Mouse (Mus musculus) heart, embryonic 13.5 days (tissue): Measurements from ENCODE around the gene Arl6ip4. TPM values are rescaled to one million over a fixed set of nuclear protein-coding genes. Genes with fewer than 3 reads are reported as not detected.

Experiments
- ATAC-seq: fragments of 200-750 bp; cut with Nextera tagmentation; 2 replicates; pipeline ENCODE4 v1.8.0; 2017; ENCODE audit warnings: moderate TSS enrichment; ENCODE audit not compliant: insufficient number of reproducible peaks, low FRiP score, low TSS enrichment; ENCODE audit errors: extremely low read depth
- H3K27ac ChIP-seq: fragments of 300-500 bp; sonication (generic); replicated peaks from 2 replicates; pipeline ENCODE4 v1.5.1; 2015; ENCODE audit warnings: moderate library complexity, mild to moderate bottlenecking, inconsistent platforms
- H3K27me3 ChIP-seq: fragments of 300-500 bp; sonication (generic); replicated peaks from 2 replicates; pipeline ENCODE4 v1.6.1; 2015; ENCODE audit warnings: mild to moderate bottlenecking, inconsistent platforms
- H3K36me3 ChIP-seq: fragments of 300-500 bp; sonication (generic); 2 replicates; pipeline ENCODE4 v1.6.1; 2015; ENCODE audit warnings: mild to moderate bottlenecking, inconsistent platforms
- H3K4me1 ChIP-seq: fragments of 300-500 bp; sonication (generic); 2 replicates; pipeline ENCODE4 v1.6.1; 2015; ENCODE audit warnings: inconsistent platforms
- H3K4me2 ChIP-seq: fragments of 300-500 bp; sonication (generic); 2 replicates; pipeline ENCODE4 v1.6.1; 2015; ENCODE audit warnings: inconsistent platforms, mild to moderate bottlenecking, moderate library complexity
- H3K4me3 ChIP-seq: fragments of 300-500 bp; sonication (generic); 2 replicates; pipeline ENCODE4 v1.5.1; 2015; ENCODE audit warnings: moderate library complexity, mild to moderate bottlenecking, inconsistent platforms
- H3K9ac ChIP-seq: fragments of 300-500 bp; sonication (generic); 2 replicates; pipeline ENCODE4 v1.6.1; 2015; ENCODE audit warnings: inconsistent platforms, mild to moderate bottlenecking, moderate library complexity
- H3K9me3 ChIP-seq: fragments of 300-500 bp; sonication (generic); 2 replicates; pipeline ENCODE4 v1.6.1; 2016; ENCODE audit warnings: inconsistent platforms
- WGBS: fragments of 180-500 bp; shearing (Covaris S2); methylation state at CpG from one replicate; pipeline ENCODE4 v1.1.7; 2015; ENCODE audit warnings: mixed read lengths; 5-methylcytosine and 5-hydroxymethylcytosine counted together
- polyA plus RNA-seq: library from polyadenylated mRNA; unstranded; fragments of >200 nt; fragmentation: Nextera tagmentation; extraction: Ambion mirVana; gene quantifications from 2 replicates; pipeline ENCODE4 v1.2.1, GENCODE M21; 2015

Arl6ip4 gene
- polyA plus RNA-seq, 1 experiment from 2014 or later, result 70.8 TPM

GRCm38 (mm10) chr5:124095596-124096232, 20.2 kb upstream of the Arl6ip4 start, which contains the start of gene Abcb9:
Gene Abcb9, minus strand, starts transcription at chr5:124095798.
- Histone ChIP-seq H3K27ac (no peak within 1 kb of the TSS), H3K4me3 (peak within 1 kb of the TSS; percentile 57), H3K4me1 (peaks cover 20% of the 10 kb centered on the region), H3K27me3 (peaks cover 10% of the 10 kb centered on the region), H3K9ac (peak within 1 kb of the TSS; percentile 78), H3K9me3 (no peaks in the 10 kb centered on the region), H3K4me2 (peak within 1 kb of the TSS; percentile 85), H3K36me3 (no peaks in the 10 kb centered on the region)
- ATAC-seq, result peak; percentile 83
- 2% methylated on average over 42 of the region's 42 CpGs for WGBS

GRCm38 (mm10) chr5:124098923-124099322, 17.0 kb upstream of the Arl6ip4 start:
- Histone ChIP-seq H3K4me2 (no peak overlapping the region), H3K27me3 (peaks cover 9% of the 10 kb centered on the region), H3K4me1 (peaks cover 9% of the 10 kb centered on the region), H3K27ac (no peak overlapping the region), H3K4me3 (no peak overlapping the region), H3K9me3 (no peaks in the 10 kb centered on the region), H3K9ac (no peak overlapping the region), H3K36me3 (peaks cover under 1% of the 10 kb centered on the region; the same call in 1 of the 2 replicates)
- no peak for ATAC-seq
- 75% methylated on average over 2 of the region's 2 CpGs for WGBS

- Histone ChIP-seq H3K36me3 (peaks cover 4% of the 10 kb centered on the region; the same call in 1 of the 2 replicates), H3K4me1 (peaks cover 3% of the 10 kb centered on the region), H3K4me2 (no peak overlapping the region), H3K9me3 (no peaks in the 10 kb centered on the region), H3K27me3 (0 out of 2 replicates have a peak, but pooled peaks cover 3% of the 10 kb centered on the region), H3K9ac (no peak overlapping the region), H3K4me3 (no peak overlapping the region), H3K27ac (no peak overlapping the region)
- 84% methylated on average over 11 of the region's 11 CpGs for WGBS
- ATAC-seq, result no peak
These were observed 15.5 kb upstream of the Arl6ip4 start for GRCm38 (mm10) chr5:124100128-124101044.

- 72% methylated on average over 6 of the region's 6 CpGs for WGBS
These were observed 13.6 kb upstream of the Arl6ip4 start for GRCm38 (mm10) chr5:124102326-124102725.

GRCm38 (mm10) chr5:124103020-124103419, 12.9 kb upstream of the Arl6ip4 start:
- H3K27me3 ChIP-seq, result no peaks in the 10 kb centered on the region
- 75% methylated on average over 3 of the region's 3 CpGs for WGBS
- H3K4me3 ChIP-seq, result no peak overlapping the region
- H3K27ac ChIP-seq, result no peak overlapping the region
- ATAC-seq, result no peak
- H3K4me2 ChIP-seq, result no peak overlapping the region
- H3K36me3 ChIP-seq, result peaks cover 4% of the 10 kb centered on the region; the same call in 1 of the 2 replicates
- no peaks in the 10 kb centered on the region for H3K4me1 ChIP-seq
- no peak overlapping the region for H3K9ac ChIP-seq
- H3K9me3 ChIP-seq, result no peaks in the 10 kb centered on the region

More at GRCm38 (mm10) chr5:124102326-124102725, 13.6 kb upstream of the Arl6ip4 start:
- Histone ChIP-seq H3K27me3 (no peaks in the 10 kb centered on the region), H3K9me3 (no peaks in the 10 kb centered on the region), H3K4me3 (no peak overlapping the region), H3K4me1 (no peaks in the 10 kb centered on the region), H3K4me2 (no peak overlapping the region), H3K27ac (no peak overlapping the region), H3K36me3 (peaks cover 4% of the 10 kb centered on the region; the same call in 1 of the 2 replicates), H3K9ac (no peak overlapping the region)
- no peak for ATAC-seq

- Histone ChIP-seq H3K9me3 (no peaks in the 10 kb centered on the region), H3K4me1 (no peaks in the 10 kb centered on the region), H3K36me3 (peaks cover 4% of the 10 kb centered on the region; the same call in 1 of the 2 replicates), H3K9ac (no peak overlapping the region), H3K27ac (no peak overlapping the region), H3K4me3 (no peak overlapping the region), H3K4me2 (no peak overlapping the region), H3K27me3 (no peaks in the 10 kb centered on the region)
- WGBS, result 89% methylated on average over 9 of the region's 9 CpGs
- no peak for ATAC-seq
These were observed 12.3 kb upstream of the Arl6ip4 start for GRCm38 (mm10) chr5:124103552-124103951.

- WGBS, result 30% methylated on average over 17 of the region's 17 CpGs
- Histone ChIP-seq H3K4me2 (peak overlapping the region; percentile 93), H3K4me3 (peak overlapping the region; percentile 85), H3K9me3 (no peaks in the 10 kb centered on the region), H3K4me1 (peaks cover 30% of the 10 kb centered on the region), H3K27me3 (no peaks in the 10 kb centered on the region), H3K27ac (peak overlapping the region; percentile 89), H3K36me3 (peaks cover 9% of the 10 kb centered on the region; the same call in 1 of the 2 replicates), H3K9ac (peak overlapping the region; percentile 87)
- no peak for ATAC-seq
These were observed 4.7 kb upstream of the Arl6ip4 start for GRCm38 (mm10) chr5:124111077-124111741.

- under 1% methylated on average over 66 of the region's 66 CpGs for WGBS
- peak within 1 kb of the TSS; percentile 93 for H3K4me2 ChIP-seq
These were observed 4.0 kb upstream of the Arl6ip4 start, which contains the start of gene Ogfod2 for GRCm38 (mm10) chr5:124111742-124112497. Gene Ogfod2, plus strand, starts transcription at chr5:124112297.

GRCm38 (mm10) chr5:124112531-124112930, 3.4 kb upstream of the Arl6ip4 start:
- WGBS, result 0% methylated on average over 18 of the region's 18 CpGs

More at GRCm38 (mm10) chr5:124111742-124112497, 4.0 kb upstream of the Arl6ip4 start, which contains the start of gene Ogfod2:
- peaks cover 36% of the 10 kb centered on the region for H3K4me1 ChIP-seq
- no peaks in the 10 kb centered on the region for H3K9me3 ChIP-seq
- peak; percentile 89 for ATAC-seq
- H3K27me3 ChIP-seq, result no peaks in the 10 kb centered on the region
- peak within 1 kb of the TSS; percentile 89 for H3K27ac ChIP-seq
- H3K4me3 ChIP-seq, result peak within 1 kb of the TSS; percentile 85
- H3K9ac ChIP-seq, result peak within 1 kb of the TSS; percentile 87
- peaks cover 10% of the 10 kb centered on the region for H3K36me3 ChIP-seq

GRCm38 (mm10) chr5:124113030-124113429, 2.9 kb upstream of the Arl6ip4 start:
- H3K4me2 ChIP-seq, result peak overlapping the region; percentile 93
- peaks cover 21% of the 10 kb centered on the region for H3K36me3 ChIP-seq
- H3K27me3 ChIP-seq, result no peaks in the 10 kb centered on the region
- peak overlapping the region; percentile 85 for H3K4me3 ChIP-seq
- peaks cover 42% of the 10 kb centered on the region for H3K4me1 ChIP-seq
- peak overlapping the region; percentile 87 for H3K9ac ChIP-seq
- ATAC-seq, result no peak
- H3K9me3 ChIP-seq, result no peaks in the 10 kb centered on the region
- 15% methylated on average over 14 of the region's 14 CpGs for WGBS
- H3K27ac ChIP-seq, result peak overlapping the region; percentile 89

More at GRCm38 (mm10) chr5:124112531-124112930, 3.4 kb upstream of the Arl6ip4 start:
- peaks cover 16% of the 10 kb centered on the region for H3K36me3 ChIP-seq
- no peaks in the 10 kb centered on the region for H3K9me3 ChIP-seq
- H3K4me1 ChIP-seq, result peaks cover 42% of the 10 kb centered on the region
- H3K4me2 ChIP-seq, result peak overlapping the region; percentile 93
- no peak for ATAC-seq
- peak overlapping the region; percentile 89 for H3K27ac ChIP-seq
- H3K4me3 ChIP-seq, result peak overlapping the region; percentile 85
- no peaks in the 10 kb centered on the region for H3K27me3 ChIP-seq
- H3K9ac ChIP-seq, result peak overlapping the region; percentile 87
